Mouse (Mus musculus): ENCODE measurements around the gene Ltbp2. TPM values are rescaled to one million over a fixed set of nuclear protein-coding genes. Genes with fewer than 3 reads are reported as not detected.

Gene Ltbp2
- polyA plus RNA-seq, 1 experiment from 2014 or later, result 1.4 TPM

GRCm38 (mm10) chr12:84756016-84756415 is 120.3 kb downstream of the Ltbp2 start:
- Histone ChIP-seq H3K36me3 (ENCODE audit: control insufficient read depth, insufficient read depth, low read length) (no peaks in the 10 kb centered on the region; the same call in 1 of the 2 replicates), H3K4me3 (ENCODE audit: low read depth, low read length) (no peak overlapping the region), H3K27ac (replicated peaks) (no peak overlapping the region), H3K4me1 (replicated peaks; ENCODE audit: control insufficient read depth, insufficient read depth) (no peaks in the 10 kb centered on the region), H3K27me3 (ENCODE audit: control insufficient read depth, insufficient read depth, low read length) (no peaks in the 10 kb centered on the region), H3K9ac (ENCODE audit: low read length) (no peak overlapping the region), H3K9me3 (ENCODE audit: control insufficient read depth, low read length) (no peaks in the 10 kb centered on the region), H3K4me2 (replicated peaks; ENCODE audit: low read depth) (no peak overlapping the region)
- ATAC-seq (ENCODE audit: low FRiP score, low TSS enrichment) (no peak), DNase-seq (ENCODE audit: low spot score) (no peak)
- 88% methylated on average over 10 of the region's 10 CpGs for WGBS
- no peak for TF ChIP-seq CTCF (IDR thresholded peaks at IDR 0.05; ENCODE audit: low read depth)
- TF ChIP-seq EP300 (optimal IDR thresholded peaks at IDR 0.05), result no peak

GRCm38 (mm10) chr12:84755008-84755695 is 121.2 kb downstream of the Ltbp2 start:
- no peak overlapping the region for H3K4me3 ChIP-seq (ENCODE audit: low read depth, low read length)
- TF ChIP-seq EP300 (optimal IDR thresholded peaks at IDR 0.05) (no peak), CTCF (IDR thresholded peaks at IDR 0.05; ENCODE audit: low read depth) (peak; percentile 80)
- no peaks in the 10 kb centered on the region for H3K4me1 ChIP-seq (replicated peaks; ENCODE audit: control insufficient read depth, insufficient read depth)
- no peak for ATAC-seq (ENCODE audit: low FRiP score, low TSS enrichment)
- no peak overlapping the region for H3K4me2 ChIP-seq (replicated peaks; ENCODE audit: low read depth)
- no peak overlapping the region for H3K27ac ChIP-seq (replicated peaks)
- H3K27me3 ChIP-seq (ENCODE audit: control insufficient read depth, insufficient read depth, low read length), result no peaks in the 10 kb centered on the region
- no peak overlapping the region for H3K9ac ChIP-seq (ENCODE audit: low read length)
- H3K36me3 ChIP-seq (ENCODE audit: control insufficient read depth, insufficient read depth, low read length), result no peaks in the 10 kb centered on the region; the same call in 1 of the 2 replicates
- H3K9me3 ChIP-seq (ENCODE audit: control insufficient read depth, low read length), result no peaks in the 10 kb centered on the region
- peak; percentile 80 for DNase-seq (ENCODE audit: low spot score)
- 64% methylated on average over 16 of the region's 16 CpGs for WGBS

- Histone ChIP-seq H3K9me3 (ENCODE audit: control insufficient read depth, low read length) (no peaks in the 10 kb centered on the region), H3K27me3 (ENCODE audit: control insufficient read depth, insufficient read depth, low read length) (no peaks in the 10 kb centered on the region), H3K27ac (replicated peaks) (peak overlapping the region; percentile 24; the same call in 1 of the 2 replicates), H3K4me3 (ENCODE audit: low read depth, low read length) (no peak overlapping the region), H3K36me3 (ENCODE audit: control insufficient read depth, insufficient read depth, low read length) (no peaks in the 10 kb centered on the region), H3K9ac (ENCODE audit: low read length) (no peak overlapping the region), H3K4me2 (replicated peaks; ENCODE audit: low read depth) (no peak overlapping the region), H3K4me1 (replicated peaks; ENCODE audit: control insufficient read depth, insufficient read depth) (no peaks in the 10 kb centered on the region)
- WGBS, result 48% methylated on average over 14 of the region's 14 CpGs
- DNase-seq (ENCODE audit: low spot score) (no peak), ATAC-seq (ENCODE audit: low FRiP score, low TSS enrichment) (no peak)
- no peak for TF ChIP-seq CTCF (IDR thresholded peaks at IDR 0.05; ENCODE audit: low read depth)
- no peak for TF ChIP-seq EP300 (optimal IDR thresholded peaks at IDR 0.05)
Measured at GRCm38 (mm10) chr12:84752131-84752977, 124.0 kb downstream of the Ltbp2 start.

- Histone ChIP-seq H3K9ac (ENCODE audit: low read length) (no peak overlapping the region), H3K4me2 (replicated peaks; ENCODE audit: low read depth) (no peak overlapping the region), H3K4me3 (ENCODE audit: low read depth, low read length) (no peak overlapping the region), H3K27me3 (ENCODE audit: control insufficient read depth, insufficient read depth, low read length) (no peaks in the 10 kb centered on the region), H3K9me3 (ENCODE audit: control insufficient read depth, low read length) (no peaks in the 10 kb centered on the region), H3K4me1 (replicated peaks; ENCODE audit: control insufficient read depth, insufficient read depth) (no peaks in the 10 kb centered on the region), H3K36me3 (ENCODE audit: control insufficient read depth, insufficient read depth, low read length) (no peaks in the 10 kb centered on the region), H3K27ac (replicated peaks) (no peak overlapping the region)
- ATAC-seq (ENCODE audit: low FRiP score, low TSS enrichment) (no peak), DNase-seq (ENCODE audit: low spot score) (no peak)
- TF ChIP-seq EP300 (optimal IDR thresholded peaks at IDR 0.05) (no peak), CTCF (IDR thresholded peaks at IDR 0.05; ENCODE audit: low read depth) (no peak)
- whole genome bisulfite sequencing, result 43% methylated on average over 14 of the region's 14 CpGs
Measured at GRCm38 (mm10) chr12:84750661-84751060, 125.7 kb downstream of the Ltbp2 start.

GRCm38 (mm10) chr12:84748134-84748533 is 128.2 kb downstream of the Ltbp2 start:
- Histone ChIP-seq H3K27ac (replicated peaks) (no peak overlapping the region), H3K9ac (ENCODE audit: low read length) (no peak overlapping the region), H3K4me1 (replicated peaks; ENCODE audit: control insufficient read depth, insufficient read depth) (no peaks in the 10 kb centered on the region), H3K9me3 (ENCODE audit: control insufficient read depth, low read length) (no peaks in the 10 kb centered on the region), H3K4me2 (replicated peaks; ENCODE audit: low read depth) (no peak overlapping the region), H3K27me3 (ENCODE audit: control insufficient read depth, insufficient read depth, low read length) (no peaks in the 10 kb centered on the region), H3K4me3 (ENCODE audit: low read depth, low read length) (no peak overlapping the region), H3K36me3 (ENCODE audit: control insufficient read depth, insufficient read depth, low read length) (no peaks in the 10 kb centered on the region)
- 61% methylated on average over 3 of the region's 3 CpGs for WGBS
- TF ChIP-seq EP300 (optimal IDR thresholded peaks at IDR 0.05) (no peak), CTCF (IDR thresholded peaks at IDR 0.05; ENCODE audit: low read depth) (no peak)
- ATAC-seq (ENCODE audit: low FRiP score, low TSS enrichment), result no peak
- no peak for DNase-seq (ENCODE audit: low spot score)

DNA sequence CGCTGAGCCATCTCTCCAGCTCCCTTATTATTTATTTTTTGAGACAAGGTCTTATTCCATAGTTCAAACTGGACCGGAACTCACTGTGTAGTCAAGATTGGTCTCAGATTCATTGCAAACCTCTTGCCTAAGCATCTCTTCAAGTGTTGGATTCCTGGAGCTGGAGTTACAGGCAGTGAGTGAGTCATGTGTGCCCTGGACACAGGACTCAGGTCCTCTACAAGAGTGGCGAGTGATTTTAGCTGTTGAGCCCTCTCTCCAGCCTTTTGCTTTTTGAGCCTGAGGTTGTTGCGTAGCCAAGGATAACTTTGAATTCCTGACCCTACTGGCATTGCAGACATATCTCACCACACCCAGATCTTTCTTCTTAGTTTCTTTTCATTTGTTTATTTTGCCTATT is 130.6 kb downstream of the Ltbp2 start:
- no peak for DNase-seq (ENCODE audit: low spot score)
- Histone ChIP-seq H3K9me3 (ENCODE audit: control insufficient read depth, low read length) (no peaks in the 10 kb centered on the region), H3K4me2 (replicated peaks; ENCODE audit: low read depth) (no peak overlapping the region), H3K9ac (ENCODE audit: low read length) (no peak overlapping the region), H3K27me3 (ENCODE audit: control insufficient read depth, insufficient read depth, low read length) (no peaks in the 10 kb centered on the region), H3K27ac (replicated peaks) (no peak overlapping the region), H3K4me3 (ENCODE audit: low read depth, low read length) (no peak overlapping the region), H3K36me3 (ENCODE audit: control insufficient read depth, insufficient read depth, low read length) (no peaks in the 10 kb centered on the region), H3K4me1 (replicated peaks; ENCODE audit: control insufficient read depth, insufficient read depth) (no peaks in the 10 kb centered on the region)
- TF ChIP-seq CTCF (IDR thresholded peaks at IDR 0.05; ENCODE audit: low read depth) (no peak), EP300 (optimal IDR thresholded peaks at IDR 0.05) (no peak)
- 63% methylated on average over 4 of the region's 4 CpGs for WGBS
- ATAC-seq (ENCODE audit: low FRiP score, low TSS enrichment), result no peak
